Mouse (Mus musculus) liver, embryonic 14.5 days (tissue): ENCODE measurements around the gene Nhej1. TPM values are rescaled to one million over a fixed set of nuclear protein-coding genes. Genes with fewer than 3 reads are reported as not detected.

Experiments used
- ATAC-seq: fragments of 200-750 bp; cut with Nextera tagmentation; 2 replicates; pipeline ENCODE4 v1.8.0; 2017; ENCODE audit warnings: moderate number of reproducible peaks, mild to moderate bottlenecking, moderate library complexity; ENCODE audit not compliant: insufficient read depth
- DNase-seq, 3 experiments: peaks; one replicate each; pipeline ENCODE4 v3.0.0-alpha.2; 2012 to 2013; ENCODE audit warnings: low read depth in 3 of 3, low spot score in 3 of 3
- H3K27ac ChIP-seq: fragments of 300-500 bp; sonication (generic); 2 replicates; pipeline ENCODE4 v1.5.1; 2014; ENCODE audit warnings: moderate library complexity, mild to moderate bottlenecking, control low read depth, inconsistent platforms
- H3K27me3 ChIP-seq: fragments of 300-500 bp; sonication (generic); 2 replicates; pipeline ENCODE4 v1.6.1; 2014; ENCODE audit warnings: mild to moderate bottlenecking, low read length, moderate library complexity; ENCODE audit not compliant: control insufficient read depth, insufficient read depth
- H3K36me3 ChIP-seq: fragments of 300-500 bp; sonication (generic); replicated peaks from 2 replicates; pipeline ENCODE4 v1.6.1; 2014; ENCODE audit warnings: low read depth; ENCODE audit not compliant: control insufficient read depth, insufficient read depth
- H3K4me1 ChIP-seq, 2 experiments: fragments of 200-500 bp in 1 of 2; fragments of 300-500 bp in 1 of 2; sonication (generic) in 1 of 2; replicated peaks; 2 replicates each; pipeline ENCODE4 v1.6.1; 2012 to 2014; ENCODE audit warnings: antibody characterized with exemption in 1 of 2, inconsistent platforms in 1 of 2, low read length in 1 of 2; ENCODE audit not compliant: control insufficient read depth in 2 of 2, insufficient read depth in 2 of 2
- H3K4me2 ChIP-seq: fragments of 300-500 bp; sonication (generic); 2 replicates; pipeline ENCODE4 v1.6.1; 2014; ENCODE audit warnings: low read depth, mild to moderate bottlenecking, control low read depth, moderate library complexity
- H3K4me3 ChIP-seq, 2 experiments: fragments of 200-500 bp in 1 of 2; fragments of 300-500 bp in 1 of 2; sonication (generic) in 1 of 2; 2 replicates each; pipeline ENCODE4 v1.5.1; 2012 to 2014; ENCODE audit warnings: low read depth in 2 of 2, low read length in 2 of 2, mild to moderate bottlenecking in 2 of 2, control low read depth in 1 of 2, inconsistent platforms in 1 of 2, moderate library complexity in 1 of 2; ENCODE audit not compliant: insufficient read depth in 1 of 2
- H3K9ac ChIP-seq: fragments of 300-500 bp; sonication (generic); replicated peaks from 2 replicates; pipeline ENCODE4 v1.6.1; 2014; ENCODE audit warnings: mild to moderate bottlenecking, control low read depth, moderate library complexity
- H3K9me3 ChIP-seq: fragments of 300-500 bp; sonication (generic); 2 replicates; pipeline ENCODE4 v1.6.1; 2016; ENCODE audit warnings: low read length, mixed read lengths; ENCODE audit not compliant: control insufficient read depth
- CTCF ChIP-seq: IDR thresholded peaks from 2 replicates; pipeline ENCODE4 v1.5.1; 2016; ENCODE audit warnings: antibody characterized with exemption, low read depth, control low read depth
- EP300 ChIP-seq: IDR thresholded peaks from 2 replicates; pipeline ENCODE4 v1.6.1; 2016; ENCODE audit warnings: antibody characterized with exemption, low read depth
- WGBS: fragments of 180-500 bp; shearing (Covaris S2); extraction: QIAGEN DNeasy Blood & Tissue Kit; methylation state at CpG from one replicate; pipeline ENCODE4 v1.1.7; 2014; ENCODE audit not compliant: insufficient replicate concordance; 5-methylcytosine and 5-hydroxymethylcytosine counted together
- polyA plus RNA-seq, 2 experiments: library from polyadenylated mRNA; depleted of rRNA in 1 of 2; stranded (reverse) in 1 of 2; unstranded in 1 of 2; fragments of >200 nt; fragmentation: Nextera tagmentation in 1 of 2; extraction: Ambion mirVana in 1 of 2; gene quantifications; 2 replicates each; pipeline versions ENCODE4 v1.2.1 to v1.2.3; 2012 to 2014

Nhej1 gene
- polyA plus RNA-seq, 2 experiments: 2.0 to 5.2 TPM

DNA sequence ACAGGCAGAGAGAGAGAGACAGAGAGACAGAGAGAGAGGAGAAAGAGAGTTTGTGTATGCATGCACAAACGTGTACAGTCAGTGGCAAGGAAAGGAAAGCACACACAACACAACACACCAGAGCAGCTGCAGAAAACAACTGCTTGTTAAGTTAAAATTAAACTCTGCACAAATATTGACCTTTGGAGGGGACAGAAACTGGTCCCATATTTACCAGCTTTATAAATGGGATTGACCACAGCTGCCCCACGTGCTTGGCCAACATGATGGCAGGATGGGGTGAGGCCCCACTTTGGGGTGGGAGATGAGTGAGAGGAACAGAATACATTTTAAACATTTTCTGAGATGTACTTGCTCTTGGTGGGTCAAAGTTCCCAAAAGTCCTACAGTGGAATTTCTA, 114.8 kb downstream of the Nhej1 start:
- DNase-seq (no peak), ATAC-seq (no peak)
- Histone ChIP-seq H3K4me2 (no peak overlapping the region), H3K9me3 (no peaks in the 10 kb centered on the region), H3K9ac (no peak overlapping the region), H3K36me3 (no peaks in the 10 kb centered on the region), H3K27ac (no peak overlapping the region), H3K4me1 (peaks cover 0 to 8% of the 10 kb centered on the region in 2 experiments; a peak in 2 of 4 replicates), H3K27me3 (no peaks in the 10 kb centered on the region), H3K4me3 (no peak overlapping the region)
- TF ChIP-seq EP300 (no peak), CTCF (no peak)
- WGBS: 38% methylated on average over 2 of the region's 2 CpGs

DNA sequence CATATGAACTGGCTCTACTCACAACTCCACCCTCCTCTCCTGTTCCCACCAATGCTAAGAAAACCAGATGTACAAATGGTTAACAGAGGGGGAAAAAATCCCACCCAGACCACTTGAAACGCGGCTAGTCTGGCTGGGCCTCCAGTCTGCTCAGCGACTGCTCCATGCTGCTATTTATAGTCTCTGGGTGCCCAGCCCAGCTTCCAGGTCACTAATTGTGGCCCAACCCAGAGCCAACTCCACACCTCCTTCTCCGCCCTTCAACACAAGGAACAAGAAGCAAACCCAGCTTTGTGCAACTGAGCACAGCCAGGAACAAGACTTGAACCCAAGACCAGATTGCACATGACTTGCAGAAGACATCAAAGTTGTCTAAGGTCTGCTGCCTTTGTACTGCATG, 119.0 kb downstream of the Nhej1 start:
- H3K4me1 ChIP-seq: no peaks in the 10 kb centered on the region; a peak in 1 of 4 replicates
- ATAC-seq (no peak), DNase-seq (no peak)
- TF ChIP-seq EP300 (no peak), CTCF (no peak)
- no peaks in the 10 kb centered on the region for H3K27me3 ChIP-seq
- WGBS: 27% methylated on average over 4 of the region's 4 CpGs
- no peaks in the 10 kb centered on the region for H3K36me3 ChIP-seq
- no peak overlapping the region for H3K4me2 ChIP-seq
- no peaks in the 10 kb centered on the region for H3K9me3 ChIP-seq
- H3K27ac ChIP-seq: no peak overlapping the region
- no peak overlapping the region for H3K4me3 ChIP-seq
- no peak overlapping the region for H3K9ac ChIP-seq

DNA sequence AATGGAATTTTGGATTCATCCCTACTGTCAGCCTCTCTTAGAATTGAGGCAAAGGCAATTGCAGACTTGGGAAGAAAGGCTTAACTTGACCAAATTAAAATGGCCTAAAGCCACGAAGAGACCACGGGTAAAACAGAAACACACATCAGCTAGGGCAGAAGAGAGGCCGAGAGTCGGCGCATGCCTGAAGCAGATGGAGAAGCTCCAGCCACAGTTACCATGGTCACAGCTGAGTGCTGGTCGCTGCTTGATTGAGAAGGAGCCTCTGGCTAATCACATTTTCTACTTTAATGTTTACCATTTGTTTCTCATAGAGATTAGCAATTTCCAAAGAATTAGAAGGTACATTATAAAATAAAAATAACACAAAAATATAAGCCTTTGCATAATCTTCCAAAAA, 123.8 kb downstream of the Nhej1 start:
- Histone ChIP-seq H3K4me1 (no peaks in the 10 kb centered on the region), H3K36me3 (no peaks in the 10 kb centered on the region), H3K27ac (no peak overlapping the region), H3K4me2 (no peak overlapping the region), H3K27me3 (no peaks in the 10 kb centered on the region), H3K4me3 (no peak overlapping the region), H3K9me3 (no peaks in the 10 kb centered on the region), H3K9ac (no peak overlapping the region)
- ATAC-seq (no peak), DNase-seq (no peak)
- no peak for TF ChIP-seq EP300
- TF ChIP-seq CTCF: no peak
- 45% methylated on average over 6 of the region's 6 CpGs for WGBS

DNA sequence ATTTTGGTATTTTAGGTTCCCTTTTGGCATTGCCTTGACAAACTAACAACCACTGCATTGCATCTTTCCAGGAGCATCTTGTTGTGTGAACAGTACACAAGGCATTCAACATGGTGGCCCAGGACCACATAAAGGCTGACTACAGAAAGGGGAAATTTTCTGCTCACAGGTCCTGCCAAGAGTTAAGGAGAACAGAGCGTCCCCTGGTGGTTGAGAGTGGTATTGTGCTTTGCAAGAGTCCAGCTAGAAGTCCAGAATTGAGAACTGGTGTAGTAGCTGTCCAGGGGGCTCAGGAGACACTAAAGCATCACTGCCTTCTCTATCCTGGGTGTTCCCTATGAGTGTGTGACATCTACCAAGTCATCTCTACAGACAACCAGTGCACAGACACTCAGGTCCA, 124.5 kb downstream of the Nhej1 start:
- no peaks in the 10 kb centered on the region for H3K27me3 ChIP-seq
- H3K4me1 ChIP-seq: no peaks in the 10 kb centered on the region
- H3K27ac ChIP-seq: no peak overlapping the region
- no peaks in the 10 kb centered on the region for H3K36me3 ChIP-seq
- WGBS: 0% methylated on average over 1 of the region's 1 CpGs
- H3K9ac ChIP-seq: no peak overlapping the region
- no peak overlapping the region for H3K4me3 ChIP-seq
- no peak overlapping the region for H3K4me2 ChIP-seq
- no peaks in the 10 kb centered on the region for H3K9me3 ChIP-seq
- TF ChIP-seq EP300: no peak
- peak; percentile 91 for TF ChIP-seq CTCF
- no peak for ATAC-seq
- DNase-seq: peak; percentile 7 to 18 (median 10)

DNA sequence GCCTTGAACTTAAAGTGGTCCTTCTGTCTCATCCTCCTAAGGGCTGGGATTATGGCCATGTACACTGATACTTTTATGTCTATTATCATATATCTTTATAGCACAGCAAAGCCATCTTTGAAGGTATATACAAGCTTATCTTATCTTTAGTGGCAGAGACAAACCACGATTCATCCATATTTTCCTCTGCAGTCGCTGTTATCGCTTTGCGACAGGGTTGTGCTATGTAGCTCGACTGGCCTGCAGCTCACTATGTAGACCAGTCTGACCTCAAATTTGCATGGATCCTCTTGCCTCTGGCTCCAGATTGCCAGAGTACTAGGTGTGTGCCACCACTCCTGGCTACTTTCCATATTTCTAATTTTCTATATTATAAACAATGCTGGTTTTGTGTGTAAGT, 125.8 kb downstream of the Nhej1 start:
- Histone ChIP-seq H3K9me3 (no peaks in the 10 kb centered on the region), H3K4me1 (no peaks in the 10 kb centered on the region), H3K9ac (no peak overlapping the region), H3K27me3 (no peaks in the 10 kb centered on the region), H3K36me3 (no peaks in the 10 kb centered on the region), H3K4me2 (no peak overlapping the region), H3K4me3 (no peak overlapping the region), H3K27ac (no peak overlapping the region)
- 29% methylated on average over 5 of the region's 5 CpGs for WGBS
- ATAC-seq (no peak), DNase-seq (no peak)
- TF ChIP-seq EP300 (no peak), CTCF (no peak)
